Mouse (Mus musculus) bone marrow macrophage, adult 2 months (primary cell): ENCODE measurements around the gene Nobox.

Experiments
- CTCF ChIP-seq: IDR thresholded peaks from 2 replicates; pipeline ENCODE4 v1.5.1; 2012; ENCODE audit warnings: low read depth, mild to moderate bottlenecking, low read length, moderate library complexity
- POLR2A ChIP-seq: IDR thresholded peaks from 2 replicates; pipeline ENCODE4 v1.6.1; 2012; ENCODE audit warnings: mild to moderate bottlenecking, low read depth, low read length, borderline replicate concordance

DNA sequence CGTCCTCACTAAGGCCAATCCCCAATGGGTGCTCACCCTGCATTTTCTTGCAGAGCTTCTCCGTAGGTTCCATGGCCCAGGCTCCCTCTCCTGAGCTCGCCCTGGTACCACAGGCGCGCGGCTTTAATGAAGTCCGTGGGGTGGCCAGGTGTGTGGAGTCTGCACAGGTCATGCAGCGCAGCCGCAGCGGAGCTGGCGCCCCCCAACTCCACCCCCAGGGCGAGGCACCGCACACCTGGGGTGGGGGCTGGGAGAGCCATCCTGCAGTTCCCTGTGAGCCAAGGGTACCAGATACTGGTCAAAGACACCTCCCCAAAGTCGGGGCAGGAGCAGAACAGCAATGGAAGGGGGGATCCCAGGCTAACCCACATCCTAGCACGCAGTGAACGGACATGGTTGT, at the start of gene Nobox:
- TF ChIP-seq POLR2A (no peak), CTCF (no peak)
